Mouse (Mus musculus): ENCODE measurements around the gene Srpk3. TPM values are rescaled to one million over a fixed set of nuclear protein-coding genes. Genes with fewer than 3 reads are reported as not detected.

Srpk3 gene
- polyA plus RNA-seq, 1 experiment = not detected

- Histone ChIP-seq H3K4me3 (ENCODE audit: low read depth, low read length) (no peak overlapping the region), H3K36me3 (ENCODE audit: control insufficient read depth, insufficient read depth, low read length, poor library complexity, severe bottlenecking) (peaks cover 13% of the 10 kb centered on the region), H3K9ac (ENCODE audit: low read depth, poor library complexity, severe bottlenecking) (peak overlapping the region; percentile 79), H3K4me1 (ENCODE audit: control insufficient read depth, insufficient read depth, low read length) (no peaks in the 10 kb centered on the region), H3K27me3 (ENCODE audit: control insufficient read depth, insufficient read depth, low read length, poor library complexity, severe bottlenecking) (no peaks in the 10 kb centered on the region), H3K9me3 (replicated peaks; ENCODE audit: control insufficient read depth, insufficient read depth, low read length, poor library complexity, severe bottlenecking) (no peaks in the 10 kb centered on the region), H3K27ac (ENCODE audit: insufficient read depth, low read length) (no peak overlapping the region)
- TF ChIP-seq CTCF (IDR thresholded peaks at IDR 0.05; ENCODE audit: low read depth, low read length) (no peak), EP300 (IDR thresholded peaks at IDR 0.05; ENCODE audit: insufficient read depth, low read depth, low read length) (no peak), POLR2A (IDR thresholded peaks at IDR 0.05; ENCODE audit: insufficient read depth, low read length) (no peak)
Measured at GRCm38 (mm10) chrX:73788501-73788900, 14.3 kb downstream of the Srpk3 start.

- Histone ChIP-seq H3K36me3 (ENCODE audit: control insufficient read depth, insufficient read depth, low read length, poor library complexity, severe bottlenecking) (peaks cover 30% of the 10 kb centered on the region), H3K4me1 (ENCODE audit: control insufficient read depth, insufficient read depth, low read length) (peaks cover 3% of the 10 kb centered on the region), H3K27me3 (ENCODE audit: control insufficient read depth, insufficient read depth, low read length, poor library complexity, severe bottlenecking) (no peaks in the 10 kb centered on the region), H3K9me3 (replicated peaks; ENCODE audit: control insufficient read depth, insufficient read depth, low read length, poor library complexity, severe bottlenecking) (0 out of 2 replicates have a peak, but pooled peaks cover 3% of the 10 kb centered on the region), H3K4me3 (ENCODE audit: low read depth, low read length) (no peak overlapping the region), H3K27ac (ENCODE audit: insufficient read depth, low read length) (no peak overlapping the region), H3K9ac (ENCODE audit: low read depth, poor library complexity, severe bottlenecking) (no peak overlapping the region)
- no peak for TF ChIP-seq EP300 (IDR thresholded peaks at IDR 0.05; ENCODE audit: insufficient read depth, low read depth, low read length)
- TF ChIP-seq CTCF (IDR thresholded peaks at IDR 0.05; ENCODE audit: low read depth, low read length) = no peak
- TF ChIP-seq POLR2A (IDR thresholded peaks at IDR 0.05; ENCODE audit: insufficient read depth, low read length) = no peak
Measured at GRCm38 (mm10) chrX:73793039-73793438, 18.8 kb downstream of the Srpk3 start.

GRCm38 (mm10) chrX:73793505-73793904, 19.3 kb downstream of the Srpk3 start:
- peaks cover 30% of the 10 kb centered on the region for H3K36me3 ChIP-seq (ENCODE audit: control insufficient read depth, insufficient read depth, low read length, poor library complexity, severe bottlenecking)
- no peak overlapping the region for H3K9ac ChIP-seq (ENCODE audit: low read depth, poor library complexity, severe bottlenecking)
- peaks cover 4% of the 10 kb centered on the region for H3K4me1 ChIP-seq (ENCODE audit: control insufficient read depth, insufficient read depth, low read length)
- no peak overlapping the region for H3K4me3 ChIP-seq (ENCODE audit: low read depth, low read length)
- H3K9me3 ChIP-seq (replicated peaks; ENCODE audit: control insufficient read depth, insufficient read depth, low read length, poor library complexity, severe bottlenecking) = 0 out of 2 replicates have a peak, but pooled peaks cover 3% of the 10 kb centered on the region
- no peaks in the 10 kb centered on the region for H3K27me3 ChIP-seq (ENCODE audit: control insufficient read depth, insufficient read depth, low read length, poor library complexity, severe bottlenecking)
- TF ChIP-seq EP300 (IDR thresholded peaks at IDR 0.05; ENCODE audit: insufficient read depth, low read depth, low read length) (no peak), POLR2A (IDR thresholded peaks at IDR 0.05; ENCODE audit: insufficient read depth, low read length) (no peak), CTCF (IDR thresholded peaks at IDR 0.05; ENCODE audit: low read depth, low read length) (no peak)
- H3K27ac ChIP-seq (ENCODE audit: insufficient read depth, low read length) = no peak overlapping the region

- H3K36me3 ChIP-seq (ENCODE audit: control insufficient read depth, insufficient read depth, low read length, poor library complexity, severe bottlenecking) = peaks cover 17% of the 10 kb centered on the region
- H3K4me1 ChIP-seq (ENCODE audit: control insufficient read depth, insufficient read depth, low read length) = peaks cover 4% of the 10 kb centered on the region
- H3K9me3 ChIP-seq (replicated peaks; ENCODE audit: control insufficient read depth, insufficient read depth, low read length, poor library complexity, severe bottlenecking) = 0 out of 2 replicates have a peak, but pooled peaks cover 3% of the 10 kb centered on the region
- no peak overlapping the region for H3K9ac ChIP-seq (ENCODE audit: low read depth, poor library complexity, severe bottlenecking)
- TF ChIP-seq POLR2A (IDR thresholded peaks at IDR 0.05; ENCODE audit: insufficient read depth, low read length) (no peak), CTCF (IDR thresholded peaks at IDR 0.05; ENCODE audit: low read depth, low read length) (no peak), EP300 (IDR thresholded peaks at IDR 0.05; ENCODE audit: insufficient read depth, low read depth, low read length) (no peak)
- H3K4me3 ChIP-seq (ENCODE audit: low read depth, low read length) = no peak overlapping the region
- H3K27ac ChIP-seq (ENCODE audit: insufficient read depth, low read length) = peak overlapping the region; percentile 93
- no peaks in the 10 kb centered on the region for H3K27me3 ChIP-seq (ENCODE audit: control insufficient read depth, insufficient read depth, low read length, poor library complexity, severe bottlenecking)
Measured at GRCm38 (mm10) chrX:73797511-73797910, 23.3 kb downstream of the Srpk3 start.

- peak overlapping the region; percentile 93 for H3K27ac ChIP-seq (ENCODE audit: insufficient read depth, low read length)
- H3K27me3 ChIP-seq (ENCODE audit: control insufficient read depth, insufficient read depth, low read length, poor library complexity, severe bottlenecking) = no peaks in the 10 kb centered on the region
- 0 out of 2 replicates have a peak, but pooled peaks cover 3% of the 10 kb centered on the region for H3K9me3 ChIP-seq (replicated peaks; ENCODE audit: control insufficient read depth, insufficient read depth, low read length, poor library complexity, severe bottlenecking)
- 0 out of 2 replicates have a peak overlapping the region, but pooled peaks have one; percentile 15 for H3K9ac ChIP-seq (ENCODE audit: low read depth, poor library complexity, severe bottlenecking)
- H3K36me3 ChIP-seq (ENCODE audit: control insufficient read depth, insufficient read depth, low read length, poor library complexity, severe bottlenecking) = peaks cover 17% of the 10 kb centered on the region
- no peak overlapping the region for H3K4me3 ChIP-seq (ENCODE audit: low read depth, low read length)
- H3K4me1 ChIP-seq (ENCODE audit: control insufficient read depth, insufficient read depth, low read length) = peaks cover 4% of the 10 kb centered on the region
- TF ChIP-seq POLR2A (IDR thresholded peaks at IDR 0.05; ENCODE audit: insufficient read depth, low read length) = no peak
- no peak for TF ChIP-seq EP300 (IDR thresholded peaks at IDR 0.05; ENCODE audit: insufficient read depth, low read depth, low read length)
- TF ChIP-seq CTCF (IDR thresholded peaks at IDR 0.05; ENCODE audit: low read depth, low read length) = no peak
Measured at GRCm38 (mm10) chrX:73798502-73798901, 24.3 kb downstream of the Srpk3 start.

- TF ChIP-seq EP300 (IDR thresholded peaks at IDR 0.05; ENCODE audit: insufficient read depth, low read depth, low read length) (no peak), CTCF (IDR thresholded peaks at IDR 0.05; ENCODE audit: low read depth, low read length) (no peak), POLR2A (IDR thresholded peaks at IDR 0.05; ENCODE audit: insufficient read depth, low read length) (no peak)
- no peaks in the 10 kb centered on the region; the same call in 1 of the 2 replicates for H3K36me3 ChIP-seq (ENCODE audit: control insufficient read depth, insufficient read depth, low read length, poor library complexity, severe bottlenecking)
- H3K27ac ChIP-seq (ENCODE audit: insufficient read depth, low read length) = no peak overlapping the region
- no peak overlapping the region for H3K9ac ChIP-seq (ENCODE audit: low read depth, poor library complexity, severe bottlenecking)
- no peaks in the 10 kb centered on the region for H3K27me3 ChIP-seq (ENCODE audit: control insufficient read depth, insufficient read depth, low read length, poor library complexity, severe bottlenecking)
- H3K4me1 ChIP-seq (ENCODE audit: control insufficient read depth, insufficient read depth, low read length) = no peaks in the 10 kb centered on the region
- no peak overlapping the region for H3K4me3 ChIP-seq (ENCODE audit: low read depth, low read length)
- no peaks in the 10 kb centered on the region for H3K9me3 ChIP-seq (replicated peaks; ENCODE audit: control insufficient read depth, insufficient read depth, low read length, poor library complexity, severe bottlenecking)
Measured at GRCm38 (mm10) chrX:73805814-73806213, 31.6 kb downstream of the Srpk3 start.

Data from ES-Bruce4 (cell line).